Mouse (Mus musculus) liver, postnatal 0 days (tissue): ENCODE data around the gene Trcg1. TPM values are rescaled to one million over a fixed set of nuclear protein-coding genes. Genes with fewer than 3 reads are reported as not detected.

Experiments used
- ATAC-seq: fragments of 200-750 bp; cut with Nextera tagmentation; 2 replicates; pipeline ENCODE4 v1.8.0; 2017; ENCODE audit warnings: mild to moderate bottlenecking, moderate library complexity
- DNase-seq: peaks from one replicate; pipeline ENCODE4 v3.0.0-alpha.2; 2016
- H3K27ac ChIP-seq: fragments of 300-500 bp; sonication (generic); 2 replicates; pipeline ENCODE4 v1.5.1; 2014; ENCODE audit warnings: antibody characterized with exemption, moderate library complexity, mild to moderate bottlenecking, low read depth
- H3K27me3 ChIP-seq: fragments of 300-500 bp; sonication (generic); 2 replicates; pipeline ENCODE4 v1.6.1; 2014; ENCODE audit warnings: low read length, control low read depth, mixed read lengths; ENCODE audit not compliant: insufficient read depth
- H3K36me3 ChIP-seq: fragments of 300-500 bp; sonication (generic); replicated peaks from 2 replicates; pipeline ENCODE4 v1.6.1; 2014; ENCODE audit warnings: mild to moderate bottlenecking, control low read depth, low read length, moderate library complexity, mixed read lengths; ENCODE audit not compliant: insufficient read depth
- H3K4me1 ChIP-seq: fragments of 300-500 bp; sonication (generic); 2 replicates; pipeline ENCODE4 v1.6.1; 2014; ENCODE audit warnings: antibody characterized with exemption, mild to moderate bottlenecking, control low read depth; ENCODE audit not compliant: insufficient read depth
- H3K4me2 ChIP-seq: fragments of 300-500 bp; sonication (generic); 2 replicates; pipeline ENCODE4 v1.6.1; 2014; ENCODE audit warnings: low read depth, mild to moderate bottlenecking, low read length, moderate library complexity, mixed read lengths
- H3K4me3 ChIP-seq: fragments of 300-500 bp; sonication (generic); 2 replicates; pipeline ENCODE4 v1.5.1; 2014; ENCODE audit warnings: low read depth, low read length
- H3K9ac ChIP-seq: fragments of 300-500 bp; sonication (generic); replicated peaks from 2 replicates; pipeline ENCODE4 v1.6.1; 2014; ENCODE audit warnings: mild to moderate bottlenecking, moderate library complexity
- H3K9me3 ChIP-seq: fragments of 300-500 bp; sonication (generic); 2 replicates; pipeline ENCODE4 v1.6.1; 2016; ENCODE audit warnings: mild to moderate bottlenecking, control low read depth, low read length, mixed read lengths
- CTCF ChIP-seq: sonication (generic); IDR thresholded peaks from 2 replicates; pipeline ENCODE4 v1.5.1; 2016; ENCODE audit warnings: antibody characterized with exemption, low read depth
- EP300 ChIP-seq: IDR thresholded peaks from 2 replicates; pipeline ENCODE4 v1.6.1; 2016; ENCODE audit warnings: antibody characterized with exemption, low read depth, mild to moderate bottlenecking
- WGBS: fragments of 180-500 bp; shearing (Covaris S2); extraction: QIAGEN DNeasy Blood & Tissue Kit; methylation state at CpG from one replicate; pipeline ENCODE4 v1.1.7; 2014; ENCODE audit not compliant: insufficient replicate concordance; 5-methylcytosine and 5-hydroxymethylcytosine counted together
- polyA plus RNA-seq: library from polyadenylated mRNA; unstranded; fragments of >200 nt; fragmentation: Nextera tagmentation; extraction: Ambion mirVana; gene quantifications from 2 replicates; pipeline ENCODE4 v1.2.1, GENCODE M21; 2015

Gene Trcg1
- polyA plus RNA-seq, 1 experiment from 2014 or later: not detected

- DNase-seq (no peak), ATAC-seq (no peak)
- H3K4me3 ChIP-seq: no peak overlapping the region
- H3K4me1 ChIP-seq: peaks cover 7% of the 10 kb centered on the region
- no peak for TF ChIP-seq EP300
- no peak for TF ChIP-seq CTCF
- no peak overlapping the region for H3K9ac ChIP-seq
- H3K4me2 ChIP-seq: no peak overlapping the region
- no peaks in the 10 kb centered on the region for H3K9me3 ChIP-seq
- H3K36me3 ChIP-seq: peaks cover 25% of the 10 kb centered on the region
- H3K27ac ChIP-seq: no peak overlapping the region
- H3K27me3 ChIP-seq: no peaks in the 10 kb centered on the region
- WGBS: 45% methylated on average over 7 of the region's 7 CpGs
Measured at GRCm38 (mm10) chr9:57248030-57248942, 11.9 kb downstream of the Trcg1 start.

- WGBS: 74% methylated on average over 4 of the region's 4 CpGs
- Histone ChIP-seq H3K9me3 (no peaks in the 10 kb centered on the region), H3K27ac (no peak overlapping the region), H3K27me3 (no peaks in the 10 kb centered on the region), H3K36me3 (peaks cover 36% of the 10 kb centered on the region), H3K4me1 (peaks cover 11% of the 10 kb centered on the region), H3K9ac (no peak overlapping the region), H3K4me2 (no peak overlapping the region), H3K4me3 (no peak overlapping the region)
- no peak for TF ChIP-seq EP300
- no peak for DNase-seq
- ATAC-seq: no peak
Measured at GRCm38 (mm10) chr9:57250026-57250425, 13.7 kb downstream of the Trcg1 start.

- Histone ChIP-seq H3K9ac (no peak overlapping the region), H3K27ac (no peak overlapping the region), H3K4me1 (peaks cover 11% of the 10 kb centered on the region), H3K27me3 (no peaks in the 10 kb centered on the region), H3K4me3 (no peak overlapping the region), H3K9me3 (no peaks in the 10 kb centered on the region), H3K4me2 (no peak overlapping the region), H3K36me3 (peaks cover 46% of the 10 kb centered on the region)
- no peak for ATAC-seq
- WGBS: 89% methylated on average over 2 of the region's 2 CpGs
- TF ChIP-seq CTCF: no peak
- TF ChIP-seq EP300: no peak
- no peak for DNase-seq
Measured at GRCm38 (mm10) chr9:57251139-57251538, 14.8 kb downstream of the Trcg1 start.

GRCm38 (mm10) chr9:57254061-57254460 lies 17.7 kb downstream of the Trcg1 start:
- Histone ChIP-seq H3K4me3 (no peak overlapping the region), H3K9ac (no peak overlapping the region), H3K9me3 (no peaks in the 10 kb centered on the region), H3K27ac (no peak overlapping the region), H3K4me1 (peaks cover 4% of the 10 kb centered on the region), H3K4me2 (no peak overlapping the region), H3K27me3 (no peaks in the 10 kb centered on the region), H3K36me3 (peaks cover 76% of the 10 kb centered on the region)
- WGBS: 75% methylated on average over 7 of the region's 7 CpGs
- ATAC-seq (no peak), DNase-seq (no peak)
- TF ChIP-seq CTCF (no peak), EP300 (no peak)

GRCm38 (mm10) chr9:57254823-57255495 lies 18.6 kb downstream of the Trcg1 start:
- Histone ChIP-seq H3K27me3 (no peaks in the 10 kb centered on the region), H3K36me3 (peaks cover 78% of the 10 kb centered on the region), H3K4me2 (no peak overlapping the region), H3K4me3 (no peak overlapping the region), H3K27ac (no peak overlapping the region), H3K9me3 (no peaks in the 10 kb centered on the region), H3K4me1 (peaks cover 6% of the 10 kb centered on the region), H3K9ac (no peak overlapping the region)
- DNase-seq (no peak), ATAC-seq (peak; percentile 55)
- whole genome bisulfite sequencing: 73% methylated on average over 9 of the region's 9 CpGs
- TF ChIP-seq EP300 (peak; percentile 21; the same call in 1 of the 2 replicates), CTCF (no peak)

- ATAC-seq (no peak), DNase-seq (no peak)
- Histone ChIP-seq H3K4me3 (no peak overlapping the region), H3K27ac (no peak overlapping the region), H3K4me2 (no peak overlapping the region), H3K4me1 (peaks cover 18% of the 10 kb centered on the region), H3K9ac (no peak overlapping the region), H3K36me3 (peaks cover 73% of the 10 kb centered on the region), H3K9me3 (no peaks in the 10 kb centered on the region), H3K27me3 (no peaks in the 10 kb centered on the region)
- TF ChIP-seq EP300 (no peak), CTCF (no peak)
- 96% methylated on average over 20 of the region's 20 CpGs for WGBS
Measured at GRCm38 (mm10) chr9:57256309-57256708, 20.0 kb downstream of the Trcg1 start.
